Mouse (Mus musculus): ENCODE measurements around the gene Tmeff1.

DNA sequence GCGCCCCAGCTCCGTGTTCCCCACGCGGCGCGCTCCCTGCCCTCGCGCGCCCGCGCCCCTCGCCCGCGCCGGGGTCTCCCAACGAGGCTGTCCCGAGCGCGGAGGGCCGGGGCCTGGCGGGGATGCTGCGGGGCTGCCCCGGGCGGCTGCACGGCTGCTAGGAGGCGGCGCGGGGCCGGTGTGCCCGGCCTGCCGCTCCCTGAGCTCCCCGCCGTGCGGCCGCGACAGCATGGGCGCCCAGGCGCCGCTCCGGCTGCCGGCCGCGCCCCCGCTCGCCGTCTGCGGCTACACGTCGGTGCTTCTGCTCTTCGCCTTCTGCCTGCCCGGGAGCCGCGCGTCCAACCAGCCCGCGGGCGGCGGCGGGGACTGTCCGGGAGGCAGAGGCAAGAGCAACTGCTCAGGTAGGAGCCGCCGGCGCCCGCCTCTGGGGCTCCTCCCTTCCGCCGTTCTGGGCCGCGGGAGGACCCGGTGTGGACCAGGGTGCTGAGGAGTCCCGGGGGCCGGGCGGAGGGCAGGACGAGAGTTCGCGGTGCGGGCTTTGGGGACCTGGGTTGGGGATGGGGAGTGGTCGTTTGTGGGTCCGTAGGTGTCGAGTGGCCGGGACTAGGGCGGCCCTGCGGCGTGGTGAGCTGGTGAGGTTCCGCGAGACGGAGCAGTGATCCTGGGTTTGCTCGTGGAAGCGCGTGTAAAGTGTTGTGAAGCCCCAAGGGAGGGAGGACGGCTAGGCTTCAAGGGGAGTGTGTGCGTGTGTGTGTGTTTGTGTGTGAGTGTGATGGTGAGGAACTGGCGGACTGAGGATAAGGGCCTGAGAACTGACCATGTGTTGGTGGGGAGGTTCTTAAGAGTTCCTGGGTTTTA is 496 bp downstream of the Tmeff1 start:
- no peak for TF ChIP-seq CTCF (IDR thresholded peaks at IDR 0.05; ENCODE audit: low read depth)
- no peak for TF ChIP-seq EP300 (IDR thresholded peaks at IDR 0.05; ENCODE audit: low read depth)
